Mouse (Mus musculus): ENCODE measurements at regions not wholly inside any gene's neighbourhood (a gene's known extent, or its start where the extent isn't known, plus 50 kb on each side); places are given as distances from the start of the nearest gene placed in this dataset.

- H3K9me3 ChIP-seq (ENCODE audit: low read length), result no peaks in the 10 kb centered on the region
- no peaks in the 10 kb centered on the region for H3K27me3 ChIP-seq (ENCODE audit: insufficient read depth, low read length)
- H3K36me3 ChIP-seq (ENCODE audit: insufficient read depth, low read length), result no peaks in the 10 kb centered on the region
- no peak for TF ChIP-seq NANOG (IDR thresholded peaks at IDR 0.05; ENCODE audit: borderline replicate concordance, low read length)
- TF ChIP-seq CTCF (conservative IDR thresholded peaks at IDR 0.05; ENCODE audit: low read length), result no peak
- TF ChIP-seq POU5F1 (IDR thresholded peaks at IDR 0.05; ENCODE audit: borderline replicate concordance, low read length), result no peak
- H3K4me3 ChIP-seq (replicated peaks; ENCODE audit: low read length), result no peak overlapping the region
- no peaks in the 10 kb centered on the region for H3K4me1 ChIP-seq (replicated peaks; ENCODE audit: low read depth, low read length)
Observed at GRCm38 (mm10) chr16:93092796-93093195, 266.8 kb upstream of the Runx1 start.

- Histone ChIP-seq H3K9me3 (ENCODE audit: low read length) (no peaks in the 10 kb centered on the region), H3K36me3 (ENCODE audit: insufficient read depth, low read length) (no peaks in the 10 kb centered on the region), H3K4me1 (replicated peaks; ENCODE audit: low read depth, low read length) (no peaks in the 10 kb centered on the region), H3K27me3 (ENCODE audit: insufficient read depth, low read length) (no peaks in the 10 kb centered on the region), H3K4me3 (replicated peaks; ENCODE audit: low read length) (no peak overlapping the region)
- TF ChIP-seq NANOG (IDR thresholded peaks at IDR 0.05; ENCODE audit: borderline replicate concordance, low read length) (no peak), POU5F1 (IDR thresholded peaks at IDR 0.05; ENCODE audit: borderline replicate concordance, low read length) (no peak)
Observed at GRCm38 (mm10) chr16:93085227-93085883, 259.4 kb upstream of the Runx1 start.

- Histone ChIP-seq H3K36me3 (ENCODE audit: insufficient read depth, low read length) (no peaks in the 10 kb centered on the region), H3K4me1 (replicated peaks; ENCODE audit: low read depth, low read length) (peaks cover 7% of the 10 kb centered on the region; the same call in 1 of the 2 replicates), H3K4me3 (replicated peaks; ENCODE audit: low read length) (no peak overlapping the region), H3K9me3 (ENCODE audit: low read length) (no peaks in the 10 kb centered on the region), H3K27me3 (ENCODE audit: insufficient read depth, low read length) (peaks cover 6% of the 10 kb centered on the region; the same call in 1 of the 2 replicates)
- no peak for TF ChIP-seq POU5F1 (IDR thresholded peaks at IDR 0.05; ENCODE audit: borderline replicate concordance, low read length)
- TF ChIP-seq CTCF (conservative IDR thresholded peaks at IDR 0.05; ENCODE audit: low read length), result no peak
- no peak for TF ChIP-seq NANOG (IDR thresholded peaks at IDR 0.05; ENCODE audit: borderline replicate concordance, low read length)
Observed at GRCm38 (mm10) chr16:93083756-93084155, 257.8 kb upstream of the Runx1 start.

GRCm38 (mm10) chr16:93083142-93083541 is 257.2 kb upstream of the Runx1 start:
- Histone ChIP-seq H3K27me3 (ENCODE audit: insufficient read depth, low read length) (peaks cover 8% of the 10 kb centered on the region; the same call in 1 of the 2 replicates), H3K9me3 (ENCODE audit: low read length) (no peaks in the 10 kb centered on the region), H3K4me3 (replicated peaks; ENCODE audit: low read length) (no peak overlapping the region), H3K36me3 (ENCODE audit: insufficient read depth, low read length) (no peaks in the 10 kb centered on the region), H3K4me1 (replicated peaks; ENCODE audit: low read depth, low read length) (peaks cover 7% of the 10 kb centered on the region; the same call in 1 of the 2 replicates)
- no peak for TF ChIP-seq POU5F1 (IDR thresholded peaks at IDR 0.05; ENCODE audit: borderline replicate concordance, low read length)
- no peak for TF ChIP-seq CTCF (conservative IDR thresholded peaks at IDR 0.05; ENCODE audit: low read length)
- no peak for TF ChIP-seq NANOG (IDR thresholded peaks at IDR 0.05; ENCODE audit: borderline replicate concordance, low read length)

GRCm38 (mm10) chr16:93081533-93081932 is 255.6 kb upstream of the Runx1 start:
- peaks cover 8% of the 10 kb centered on the region; the same call in 1 of the 2 replicates for H3K27me3 ChIP-seq (ENCODE audit: insufficient read depth, low read length)
- H3K36me3 ChIP-seq (ENCODE audit: insufficient read depth, low read length), result no peaks in the 10 kb centered on the region
- TF ChIP-seq NANOG (IDR thresholded peaks at IDR 0.05; ENCODE audit: borderline replicate concordance, low read length) (no peak), CTCF (conservative IDR thresholded peaks at IDR 0.05; ENCODE audit: low read length) (no peak), POU5F1 (IDR thresholded peaks at IDR 0.05; ENCODE audit: borderline replicate concordance, low read length) (no peak)
- H3K4me3 ChIP-seq (replicated peaks; ENCODE audit: low read length), result no peak overlapping the region
- H3K4me1 ChIP-seq (replicated peaks; ENCODE audit: low read depth, low read length), result peaks cover 7% of the 10 kb centered on the region; the same call in 1 of the 2 replicates
- no peaks in the 10 kb centered on the region for H3K9me3 ChIP-seq (ENCODE audit: low read length)

GRCm38 (mm10) chr16:93079660-93080390 is 253.9 kb upstream of the Runx1 start:
- H3K4me3 ChIP-seq (replicated peaks; ENCODE audit: low read length), result no peak overlapping the region

GRCm38 (mm10) chr16:93078909-93079308 is 253.0 kb upstream of the Runx1 start:
- TF ChIP-seq POU5F1 (IDR thresholded peaks at IDR 0.05; ENCODE audit: borderline replicate concordance, low read length), result no peak
- no peak for TF ChIP-seq NANOG (IDR thresholded peaks at IDR 0.05; ENCODE audit: borderline replicate concordance, low read length)
- TF ChIP-seq CTCF (conservative IDR thresholded peaks at IDR 0.05; ENCODE audit: low read length), result no peak

More at GRCm38 (mm10) chr16:93079660-93080390, 253.9 kb upstream of the Runx1 start:
- TF ChIP-seq CTCF (conservative IDR thresholded peaks at IDR 0.05; ENCODE audit: low read length) (no peak), POU5F1 (IDR thresholded peaks at IDR 0.05; ENCODE audit: borderline replicate concordance, low read length) (no peak), NANOG (IDR thresholded peaks at IDR 0.05; ENCODE audit: borderline replicate concordance, low read length) (no peak)
- H3K4me1 ChIP-seq (replicated peaks; ENCODE audit: low read depth, low read length), result peaks cover 7% of the 10 kb centered on the region; the same call in 1 of the 2 replicates
- H3K36me3 ChIP-seq (ENCODE audit: insufficient read depth, low read length), result no peaks in the 10 kb centered on the region
- H3K9me3 ChIP-seq (ENCODE audit: low read length), result no peaks in the 10 kb centered on the region
- H3K27me3 ChIP-seq (ENCODE audit: insufficient read depth, low read length), result peaks cover 14% of the 10 kb centered on the region

GRCm38 (mm10) chr16:93075488-93075887 is 249.5 kb upstream of the Runx1 start:
- Histone ChIP-seq H3K4me3 (replicated peaks; ENCODE audit: low read length) (no peak overlapping the region), H3K9me3 (ENCODE audit: low read length) (peaks cover 11% of the 10 kb centered on the region), H3K4me1 (replicated peaks; ENCODE audit: low read depth, low read length) (peaks cover 7% of the 10 kb centered on the region; the same call in 1 of the 2 replicates), H3K36me3 (ENCODE audit: insufficient read depth, low read length) (no peaks in the 10 kb centered on the region), H3K27me3 (ENCODE audit: insufficient read depth, low read length) (peaks cover 14% of the 10 kb centered on the region)
- TF ChIP-seq CTCF (conservative IDR thresholded peaks at IDR 0.05; ENCODE audit: low read length) (no peak), POU5F1 (IDR thresholded peaks at IDR 0.05; ENCODE audit: borderline replicate concordance, low read length) (no peak), NANOG (IDR thresholded peaks at IDR 0.05; ENCODE audit: borderline replicate concordance, low read length) (no peak)

More at GRCm38 (mm10) chr16:93078909-93079308, 253.0 kb upstream of the Runx1 start:
- Histone ChIP-seq H3K9me3 (ENCODE audit: low read length) (peaks cover 8% of the 10 kb centered on the region), H3K36me3 (ENCODE audit: insufficient read depth, low read length) (no peaks in the 10 kb centered on the region), H3K27me3 (ENCODE audit: insufficient read depth, low read length) (peaks cover 14% of the 10 kb centered on the region), H3K4me3 (replicated peaks; ENCODE audit: low read length) (no peak overlapping the region), H3K4me1 (replicated peaks; ENCODE audit: low read depth, low read length) (peaks cover 7% of the 10 kb centered on the region; the same call in 1 of the 2 replicates)

Data from E14TG2a.4 (cell line).